Mouse (Mus musculus) colon, adult 2 months (tissue): ENCODE data around the gene Col5a3. TPM values are rescaled to one million over a fixed set of nuclear protein-coding genes. Genes with fewer than 3 reads are reported as not detected.

Experiments
- polyA plus RNA-seq: library from polyadenylated mRNA; depleted of rRNA; stranded (reverse); fragments of >200 nt; gene quantifications from 2 replicates; pipeline ENCODE4 v1.2.3, GENCODE M21; 2012; rRNA removed

Col5a3 gene
- 13.6 and 14.2 TPM in 2 replicates for polyA plus RNA-seq

GRCm38 (mm10) chr9:20814521-20815272, at the start of gene Col5a3:
TSS of gene Col5a3 (minus strand) at chr9:20815067.

GRCm38 (mm10) chr9:20818236-20818635, 3.4 kb upstream of the Col5a3 start, which contains the start of gene Rdh8:
TSS of gene Rdh8 (plus strand) at chr9:20818503.

GRCm38 (mm10) chr9:20746017-20746660, 68.7 kb downstream of the Col5a3 start, which contains the start of gene Olfm2:
TSS of gene Olfm2 (minus strand) at chr9:20746349.

Other genes with a start within 250 kb of the Col5a3 start
- 1.2 and 1.4 TPM in 2 replicates for gene Zfp846, start 233.8 kb downstream of the Col5a3 start, polyA plus RNA-seq
- 178 and 362 TPM in 2 replicates for gene Ubl5, start 172.2 kb downstream of the Col5a3 start, polyA plus RNA-seq
- 43.6 and 44.4 TPM in 2 replicates for gene Fbxl12, start 170.3 kb downstream of the Col5a3 start, polyA plus RNA-seq
- 15.3 and 18.4 TPM in 2 replicates for gene Pin1, start 163.0 kb downstream of the Col5a3 start, polyA plus RNA-seq
- gene Olfm2, start 68.7 kb downstream of the Col5a3 start, polyA plus RNA-seq = 2.7 and 3.1 TPM in 2 replicates
- gene Rdh8, start 3.4 kb upstream of the Col5a3 start, polyA plus RNA-seq = not detected in 2 replicates
- gene A230050P20Rik, start 53.6 kb upstream of the Col5a3 start, polyA plus RNA-seq = 49.2 and 51.0 TPM in 2 replicates
- gene Angptl6, start 64.7 kb upstream of the Col5a3 start, polyA plus RNA-seq = 6.7 and 9.2 TPM in 2 replicates
- 74.6 and 94.0 TPM in 2 replicates for gene Ppan, start 73.1 kb upstream of the Col5a3 start, polyA plus RNA-seq
- 106 and 126 TPM in 2 replicates for gene Eif3g, start 83.6 kb upstream of the Col5a3 start, polyA plus RNA-seq
- gene Dnmt1, start 144.8 kb upstream of the Col5a3 start, polyA plus RNA-seq = 24.0 and 26.8 TPM in 2 replicates
- gene S1pr2, start 161.7 kb upstream of the Col5a3 start, polyA plus RNA-seq = 4.5 and 6.1 TPM in 2 replicates
- 92.4 and 92.9 TPM in 2 replicates for gene Mrpl4, start 187.7 kb upstream of the Col5a3 start, polyA plus RNA-seq
- 10.2 and 10.9 TPM in 2 replicates for gene Icam1, start 200.9 kb upstream of the Col5a3 start, polyA plus RNA-seq
- gene Icam4, start 214.3 kb upstream of the Col5a3 start, polyA plus RNA-seq = 0.20 and 0.69 TPM in 2 replicates
- 0.17 and 0.27 TPM in 2 replicates for gene Icam5, start 217.0 kb upstream of the Col5a3 start, polyA plus RNA-seq